Mouse (Mus musculus): Measurements from ENCODE around the gene Chadl. TPM values are rescaled to one million over a fixed set of nuclear protein-coding genes. Genes with fewer than 3 reads are reported as not detected.
"Not testable (repeated sequence)": the region's sequence is repeated elsewhere in the genome, so short reads cannot be mapped to it uniquely, and the experiment has no call there.

Chadl gene
- total and polyA plus RNA-seq, 3 experiments, result 0.21 to 0.51 TPM; not detected in 1

GRCm38 (mm10) chr15:81703094-81703489, 6.0 kb upstream of the Chadl start:
- Histone ChIP-seq H3K9me3 (replicated peaks; ENCODE audit: low read length) (no peaks in the 10 kb centered on the region), H3K4me3 (replicated peaks in 1 of 3; ENCODE audit: low read depth in 2 of 3, low read length in 2 of 3, poor library complexity in 1 of 3) (no peak overlapping the region), H3K27ac (ENCODE audit: insufficient read depth, low read depth) (no peak overlapping the region), H3K36me3 (replicated peaks in 1 of 2; ENCODE audit: control insufficient read depth in 1 of 2, insufficient read depth in 1 of 2, low read length in 1 of 2) (peaks cover 44 to 59% of the 10 kb centered on the region in 2 experiments), H3K79me2 (replicated peaks; ENCODE audit: control insufficient read depth, extremely low read depth, insufficient read depth, poor library complexity, severe bottlenecking) (no peaks in the 10 kb centered on the region), H3K4me2 (ENCODE audit: insufficient read depth, low read depth, poor library complexity, severe bottlenecking) (no peak overlapping the region), H3K9ac (ENCODE audit: insufficient read depth, low read depth) (no peak overlapping the region), H3K4me1 (ENCODE audit: control insufficient read depth in 1 of 2, insufficient read depth in 2 of 2) (no peaks in the 10 kb centered on the region), H3K27me3 (replicated peaks) (no peaks in the 10 kb centered on the region)
- dilution Hi-C loops (cut with MboI; ENCODE audit: extremely low pct_ligation_motif_present, extremely low pct_unique_long_range_greater_than_20kb, low sequenced_read_pairs), result no loop called here
- in situ Hi-C loops (cut with MboI; ENCODE audit: low pct_ligation_motif_present, low pct_unique_long_range_greater_than_20kb, low sequenced_read_pairs), result loop anchor here (25.0 kb wide), 1 partner anchor 209 kb away; no protein-coding TSS in a partner anchor
- TF ChIP-seq POLR2A (IDR thresholded peaks at IDR 0.05; ENCODE audit: low read depth, low read length) (0 out of 2 replicates have a peak, but pooled peaks have one; percentile 12), ZNF384 (IDR thresholded peaks at IDR 0.05; ENCODE audit: low read depth, low read length) (no peak)
- no peak for DNase-seq (ENCODE audit: extremely low read depth)

DNA sequence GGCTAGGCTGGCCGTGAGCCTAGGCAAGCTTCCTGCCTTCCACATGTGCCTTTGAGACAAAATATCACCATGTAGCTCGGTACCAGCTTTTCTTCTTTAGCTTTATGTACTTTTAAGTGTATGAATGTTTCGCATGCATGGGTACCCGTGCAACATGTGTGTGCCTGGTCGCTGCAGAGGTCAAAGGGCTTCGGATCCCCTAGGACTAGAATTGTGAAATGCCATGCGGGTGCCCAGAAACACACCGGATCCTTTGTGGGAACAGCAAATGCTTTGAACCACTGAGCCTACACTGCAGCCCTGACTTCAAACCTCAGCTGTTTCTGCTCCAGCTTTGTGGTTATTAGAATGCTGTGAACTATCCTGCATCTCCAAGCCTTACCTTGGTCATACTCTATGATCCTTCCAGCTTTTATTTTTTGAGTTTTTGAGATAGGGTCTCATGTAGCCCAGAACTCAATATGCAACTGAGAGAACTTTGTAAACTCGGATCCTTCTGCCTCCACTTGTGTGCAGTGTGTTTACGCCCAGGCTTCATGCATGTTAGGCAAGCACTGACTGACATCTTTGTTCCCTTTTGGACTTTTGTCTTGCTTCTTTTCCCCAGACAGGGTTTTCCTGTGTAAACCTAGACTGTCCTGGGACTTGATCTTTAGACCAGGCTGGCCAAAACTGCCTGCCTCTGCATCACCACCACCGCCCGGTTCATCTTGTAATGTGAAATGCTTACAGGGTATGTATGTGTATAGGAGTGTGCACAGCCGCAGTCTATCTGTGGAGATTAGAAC, 5.4 kb upstream of the Chadl start:
- Histone ChIP-seq H3K79me2 (replicated peaks; ENCODE audit: control insufficient read depth, extremely low read depth, insufficient read depth, poor library complexity, severe bottlenecking) (no peaks in the 10 kb centered on the region), H3K4me1 (ENCODE audit: control insufficient read depth in 1 of 2, insufficient read depth in 2 of 2) (peaks cover 1% of the 10 kb centered on the region in 2 experiments; a peak in 2 of 4 replicates), H3K36me3 (replicated peaks in 1 of 2; ENCODE audit: control insufficient read depth in 1 of 2, insufficient read depth in 1 of 2, low read length in 1 of 2) (peaks cover 44 to 53% of the 10 kb centered on the region in 2 experiments), H3K4me2 (ENCODE audit: insufficient read depth, low read depth, poor library complexity, severe bottlenecking) (no peak overlapping the region), H3K9ac (ENCODE audit: insufficient read depth, low read depth) (no peak overlapping the region), H3K27ac (ENCODE audit: insufficient read depth, low read depth) (no peak overlapping the region), H3K9me3 (replicated peaks; ENCODE audit: low read length) (no peaks in the 10 kb centered on the region), H3K4me3 (replicated peaks in 1 of 3; ENCODE audit: low read depth in 2 of 3, low read length in 2 of 3, poor library complexity in 1 of 3) (no peak overlapping the region), H3K27me3 (replicated peaks) (no peaks in the 10 kb centered on the region)
- dilution Hi-C loops (cut with MboI; ENCODE audit: extremely low pct_ligation_motif_present, extremely low pct_unique_long_range_greater_than_20kb, low sequenced_read_pairs) (no loop called here), in situ Hi-C loops (cut with MboI; ENCODE audit: low pct_ligation_motif_present, low pct_unique_long_range_greater_than_20kb, low sequenced_read_pairs) (loop anchor here (25.0 kb wide), 1 partner anchor 210 kb away; no protein-coding TSS in a partner anchor)
- no peak for DNase-seq (ENCODE audit: extremely low read depth)
- peak; percentile 39; the same call in 1 of the 2 replicates for TF ChIP-seq ZMIZ1 (IDR thresholded peaks at IDR 0.05; ENCODE audit: low read depth, low read length)
- no peak for TF ChIP-seq TBP (conservative IDR thresholded peaks at IDR 0.05; ENCODE audit: low read depth, low read length)

- H3K4me1 ChIP-seq (ENCODE audit: control insufficient read depth in 1 of 2, insufficient read depth in 2 of 2); H3K4me2 ChIP-seq (ENCODE audit: insufficient read depth, low read depth, poor library complexity, severe bottlenecking); DNase-seq (ENCODE audit: extremely low read depth); H3K27me3 ChIP-seq (replicated peaks); H3K4me3 ChIP-seq (replicated peaks in 1 of 3; ENCODE audit: low read depth in 2 of 3, low read length in 2 of 3, poor library complexity in 1 of 3); H3K79me2 ChIP-seq (replicated peaks; ENCODE audit: control insufficient read depth, extremely low read depth, insufficient read depth, poor library complexity, severe bottlenecking); H3K9ac ChIP-seq (ENCODE audit: insufficient read depth, low read depth); dilution Hi-C loops (cut with MboI; ENCODE audit: extremely low pct_ligation_motif_present, extremely low pct_unique_long_range_greater_than_20kb, low sequenced_read_pairs); H3K27ac ChIP-seq (ENCODE audit: insufficient read depth, low read depth); H3K9me3 ChIP-seq (replicated peaks; ENCODE audit: low read length): not testable (repeated sequence)
- H3K36me3 ChIP-seq (replicated peaks in 1 of 2; ENCODE audit: control insufficient read depth in 1 of 2, insufficient read depth in 1 of 2, low read length in 1 of 2), result peaks cover 36 to 44% of the 10 kb centered on the region in 2 experiments
- peak in 1 of 2 experiments; percentile 23; a peak in 1 of 4 replicates for TF ChIP-seq CTCF (conservative IDR thresholded peaks at IDR 0.05 in 1 of 2, IDR thresholded peaks at IDR 0.05 in 1 of 2; ENCODE audit: low read depth in 2 of 2, low read length in 2 of 2)
- in situ Hi-C loops (cut with MboI; ENCODE audit: low pct_ligation_motif_present, low pct_unique_long_range_greater_than_20kb, low sequenced_read_pairs), result loop anchor here (25.0 kb wide), 1 partner anchor 211 kb away; no protein-coding TSS in a partner anchor
Measured at GRCm38 (mm10) chr15:81701350-81701749, 4.3 kb upstream of the Chadl start.

Measured in CH12.LX (cell line).